Mouse (Mus musculus): ENCODE results near the gene Vmn1r167.
"Not testable (repeated sequence)": the region's sequence is repeated elsewhere in the genome, so short reads cannot be mapped to it uniquely, and the experiment has no call there.

Vmn1r167 gene

GRCm38 (mm10) chr7:23507106-23507505, at the start of gene Vmn1r167:
Vmn1r167 (minus strand) TSS chr7:23507206.
- H3K27me3 ChIP-seq (ENCODE audit: insufficient read depth, low read length); H3K4me3 ChIP-seq (replicated peaks; ENCODE audit: low read length); H3K4me1 ChIP-seq (replicated peaks; ENCODE audit: low read depth, low read length); H3K36me3 ChIP-seq (ENCODE audit: insufficient read depth, low read length); H3K9me3 ChIP-seq (ENCODE audit: low read length): not testable (repeated sequence)

GRCm38 (mm10) chr7:23539432-23539831, 32.4 kb upstream of the Vmn1r167 start, which contains the start of gene Vmn1r168:
Vmn1r168 (plus strand) TSS chr7:23539732.
- peaks cover 12% of the 10 kb centered on the region for H3K9me3 ChIP-seq (ENCODE audit: low read length)
- not testable (repeated sequence) for H3K36me3 ChIP-seq (ENCODE audit: insufficient read depth, low read length); H3K27me3 ChIP-seq (ENCODE audit: insufficient read depth, low read length); H3K4me1 ChIP-seq (replicated peaks; ENCODE audit: low read depth, low read length); H3K4me3 ChIP-seq (replicated peaks; ENCODE audit: low read length)

DNA sequence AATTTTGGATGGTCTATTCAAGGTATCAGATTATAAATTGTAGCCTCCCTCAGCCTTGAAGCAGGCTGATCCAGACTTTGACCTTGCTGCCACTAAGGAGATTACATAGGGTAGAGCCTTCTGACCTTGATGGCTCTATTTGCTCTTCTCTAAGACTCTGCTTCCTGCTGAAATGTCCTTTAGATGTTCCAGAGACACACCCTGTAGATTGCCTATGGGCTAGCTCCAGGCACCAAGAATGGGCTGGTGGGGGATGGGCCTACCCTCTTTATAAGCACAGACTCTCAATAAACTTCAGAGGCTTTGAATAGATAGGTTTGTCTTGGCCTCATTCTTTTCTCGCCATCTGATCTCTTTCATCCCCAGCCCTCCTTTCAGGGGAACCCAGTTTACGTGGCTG, 34.1 kb downstream of the Vmn1r167 start:
- not testable (repeated sequence) for H3K27me3 ChIP-seq (ENCODE audit: insufficient read depth, low read length); H3K4me1 ChIP-seq (replicated peaks; ENCODE audit: low read depth, low read length); H3K4me3 ChIP-seq (replicated peaks; ENCODE audit: low read length); H3K36me3 ChIP-seq (ENCODE audit: insufficient read depth, low read length)
- H3K9me3 ChIP-seq (ENCODE audit: low read length): peaks cover 20% of the 10 kb centered on the region

GRCm38 (mm10) chr7:23470832-23471231, 36.2 kb downstream of the Vmn1r167 start:
- H3K4me1 ChIP-seq (replicated peaks; ENCODE audit: low read depth, low read length); H3K4me3 ChIP-seq (replicated peaks; ENCODE audit: low read length); H3K36me3 ChIP-seq (ENCODE audit: insufficient read depth, low read length); H3K27me3 ChIP-seq (ENCODE audit: insufficient read depth, low read length): not testable (repeated sequence)
- peaks cover 26% of the 10 kb centered on the region for H3K9me3 ChIP-seq (ENCODE audit: low read length)

DNA sequence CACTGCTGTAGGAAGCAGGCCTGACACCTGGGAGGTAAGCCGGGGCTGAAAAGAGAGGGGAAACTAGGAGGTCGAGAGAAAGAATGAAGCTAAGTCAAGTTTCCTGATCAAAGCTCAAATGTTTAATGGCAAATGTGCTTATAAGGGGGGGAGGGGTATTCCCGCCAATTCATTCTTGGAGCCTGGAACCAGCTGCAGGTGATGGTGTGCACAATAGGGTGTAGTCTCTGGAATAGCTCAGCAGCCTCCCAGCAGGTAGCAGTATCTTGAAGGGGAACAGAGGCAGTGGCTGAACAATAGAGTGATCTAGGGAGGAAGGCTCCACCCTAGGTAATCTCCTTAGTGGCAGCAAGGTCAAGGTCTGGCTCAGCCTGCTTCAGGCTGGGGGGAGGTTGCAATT, 36.8 kb downstream of the Vmn1r167 start:
- TF ChIP-seq NANOG (IDR thresholded peaks at IDR 0.05; ENCODE audit: borderline replicate concordance, low read length): peak; percentile 40; the same call in 1 of the 2 replicates

More for the DNA sequence above, 36.8 kb downstream of the Vmn1r167 start:
- H3K36me3 ChIP-seq (ENCODE audit: insufficient read depth, low read length); H3K4me3 ChIP-seq (replicated peaks; ENCODE audit: low read length); H3K27me3 ChIP-seq (ENCODE audit: insufficient read depth, low read length); H3K4me1 ChIP-seq (replicated peaks; ENCODE audit: low read depth, low read length): not testable (repeated sequence)
- peaks cover 26% of the 10 kb centered on the region for H3K9me3 ChIP-seq (ENCODE audit: low read length)
